Mouse (Mus musculus): ENCODE results near the gene Erich4. TPM values are rescaled to one million over a fixed set of nuclear protein-coding genes. Genes with fewer than 3 reads are reported as not detected.

Gene Erich4
- polyA plus RNA-seq, 1 experiment from 2014 or later: 0.20 TPM

GRCm38 (mm10) chr7:25611501-25611900 is 4.2 kb downstream of the Erich4 start:
- Histone ChIP-seq H3K4me2 (ENCODE audit: low read depth, low read length) (no peak overlapping the region), H3K27me3 (ENCODE audit: insufficient read depth, low read length) (no peaks in the 10 kb centered on the region), H3K4me3 (ENCODE audit: low read depth, low read length) (no peak overlapping the region), H3K9ac (replicated peaks) (no peak overlapping the region), H3K36me3 (replicated peaks; ENCODE audit: insufficient read depth, low read length) (no peaks in the 10 kb centered on the region), H3K4me1 (ENCODE audit: insufficient read depth) (0 out of 2 replicates have a peak, but pooled peaks cover 9% of the 10 kb centered on the region), H3K27ac (ENCODE audit: low read depth) (no peak overlapping the region), H3K9me3 (ENCODE audit: low read length) (no peaks in the 10 kb centered on the region)
- DNase-seq: no peak
- 58% methylated on average over 7 of the region's 7 CpGs for WGBS (ENCODE audit: insufficient replicate concordance)
- no peak for TF ChIP-seq EP300 (IDR thresholded peaks at IDR 0.05; ENCODE audit: low read depth)
- no peak for TF ChIP-seq CTCF (IDR thresholded peaks at IDR 0.05; ENCODE audit: low read depth)
- no peak for ATAC-seq

- H3K27ac ChIP-seq (ENCODE audit: low read depth): no peak overlapping the region
- DNase-seq (no peak), ATAC-seq (no peak)
- WGBS (ENCODE audit: insufficient replicate concordance): 29% methylated on average over 6 of the region's 6 CpGs
- H3K4me1 ChIP-seq (ENCODE audit: insufficient read depth): 0 out of 2 replicates have a peak, but pooled peaks cover 7% of the 10 kb centered on the region
- no peaks in the 10 kb centered on the region for H3K9me3 ChIP-seq (ENCODE audit: low read length)
- H3K27me3 ChIP-seq (ENCODE audit: insufficient read depth, low read length): no peaks in the 10 kb centered on the region
- no peaks in the 10 kb centered on the region for H3K36me3 ChIP-seq (replicated peaks; ENCODE audit: insufficient read depth, low read length)
- H3K4me2 ChIP-seq (ENCODE audit: low read depth, low read length): no peak overlapping the region
- TF ChIP-seq CTCF (IDR thresholded peaks at IDR 0.05; ENCODE audit: low read depth): no peak
- no peak for TF ChIP-seq EP300 (IDR thresholded peaks at IDR 0.05; ENCODE audit: low read depth)
- no peak overlapping the region for H3K9ac ChIP-seq (replicated peaks)
- no peak overlapping the region for H3K4me3 ChIP-seq (ENCODE audit: low read depth, low read length)
Measured at GRCm38 (mm10) chr7:25610056-25610455, 5.6 kb downstream of the Erich4 start.

DNA sequence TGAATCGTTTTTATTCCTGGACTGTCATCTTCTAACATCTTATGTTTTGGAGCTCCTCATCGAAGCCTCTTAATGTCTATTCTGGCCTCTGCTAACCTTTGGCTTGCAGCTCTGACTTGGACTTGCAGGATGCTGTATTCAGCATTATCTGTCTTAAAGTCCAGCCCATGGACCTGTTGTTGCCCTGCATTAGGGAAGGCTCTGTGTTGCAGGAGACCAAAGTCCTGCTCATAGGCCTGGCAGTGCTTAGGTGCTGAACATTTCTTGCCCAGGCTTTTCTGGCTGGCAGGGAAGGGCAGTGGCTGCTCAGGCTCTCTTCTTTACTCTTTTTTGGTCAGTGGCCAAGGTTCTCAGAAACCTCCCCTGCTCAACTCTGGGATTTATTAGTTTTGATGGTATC is 8.5 kb downstream of the Erich4 start:
- Histone ChIP-seq H3K4me3 (ENCODE audit: low read depth, low read length) (no peak overlapping the region), H3K27me3 (ENCODE audit: insufficient read depth, low read length) (no peaks in the 10 kb centered on the region), H3K4me1 (ENCODE audit: insufficient read depth) (0 out of 2 replicates have a peak, but pooled peaks cover 7% of the 10 kb centered on the region), H3K9me3 (ENCODE audit: low read length) (no peaks in the 10 kb centered on the region), H3K36me3 (replicated peaks; ENCODE audit: insufficient read depth, low read length) (no peaks in the 10 kb centered on the region), H3K4me2 (ENCODE audit: low read depth, low read length) (no peak overlapping the region), H3K27ac (ENCODE audit: low read depth) (peak overlapping the region; percentile 39; the same call in 1 of the 2 replicates), H3K9ac (replicated peaks) (no peak overlapping the region)
- DNase-seq (no peak), ATAC-seq (no peak)
- TF ChIP-seq CTCF (IDR thresholded peaks at IDR 0.05; ENCODE audit: low read depth) (no peak), EP300 (IDR thresholded peaks at IDR 0.05; ENCODE audit: low read depth) (no peak)
- WGBS (ENCODE audit: insufficient replicate concordance): 60% methylated on average over 2 of the region's 2 CpGs

DNA sequence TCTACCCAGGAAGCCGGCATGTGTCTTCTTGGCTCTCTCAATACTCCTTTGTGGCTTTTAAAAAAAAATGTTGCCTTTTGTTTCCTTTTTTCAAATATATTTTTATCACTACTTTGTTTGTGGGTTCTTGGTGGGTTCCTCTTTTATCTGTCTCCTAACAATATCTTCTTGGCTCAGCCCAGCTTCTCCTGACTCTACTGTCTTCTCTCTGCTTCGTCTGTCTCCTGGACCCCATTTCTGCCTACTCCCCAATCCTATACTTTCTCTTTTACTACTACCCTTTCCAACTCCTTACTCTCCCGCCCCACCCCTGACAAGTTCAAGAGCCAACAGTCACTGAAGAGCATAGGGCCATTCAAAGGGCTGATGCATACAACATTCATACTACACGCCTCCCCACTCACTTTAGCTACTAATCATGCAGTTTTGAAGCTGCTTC is 9.0 kb downstream of the Erich4 start:
- no peak for DNase-seq
- no peak for ATAC-seq
- Histone ChIP-seq H3K4me2 (ENCODE audit: low read depth, low read length) (peak overlapping the region; percentile 29; the same call in 1 of the 2 replicates), H3K9me3 (ENCODE audit: low read length) (no peaks in the 10 kb centered on the region), H3K36me3 (replicated peaks; ENCODE audit: insufficient read depth, low read length) (no peaks in the 10 kb centered on the region), H3K27me3 (ENCODE audit: insufficient read depth, low read length) (no peaks in the 10 kb centered on the region), H3K4me3 (ENCODE audit: low read depth, low read length) (no peak overlapping the region), H3K27ac (ENCODE audit: low read depth) (peak overlapping the region; percentile 39; the same call in 1 of the 2 replicates), H3K4me1 (ENCODE audit: insufficient read depth) (0 out of 2 replicates have a peak, but pooled peaks cover 7% of the 10 kb centered on the region), H3K9ac (replicated peaks) (no peak overlapping the region)
- WGBS (ENCODE audit: insufficient replicate concordance): 31% methylated on average over 4 of the region's 4 CpGs
- TF ChIP-seq CTCF (IDR thresholded peaks at IDR 0.05; ENCODE audit: low read depth) (no peak), EP300 (IDR thresholded peaks at IDR 0.05; ENCODE audit: low read depth) (0 out of 2 replicates have a peak, but pooled peaks have one; percentile 19)

DNA sequence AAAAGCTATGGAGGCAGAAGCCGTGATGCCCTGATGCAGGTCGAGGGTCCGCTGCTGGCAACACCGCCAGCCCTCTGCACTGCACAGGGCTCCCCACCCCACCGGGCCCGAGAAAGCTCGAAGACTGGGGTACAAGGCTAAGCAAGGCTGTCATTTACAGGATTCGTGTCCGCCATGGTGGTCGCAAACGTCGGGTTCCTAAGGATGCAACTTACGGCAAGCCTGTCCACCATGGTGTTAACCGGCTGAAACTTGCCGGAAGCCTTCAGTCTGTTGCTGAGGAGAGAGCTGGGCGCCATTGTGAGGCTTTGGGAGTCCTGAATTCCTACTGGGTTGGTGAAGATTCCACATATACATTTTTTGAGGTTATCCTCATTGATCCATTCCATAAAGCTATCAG is 14.3 kb downstream of the Erich4 start:
- Histone ChIP-seq H3K4me2 (ENCODE audit: low read depth, low read length) (no peak overlapping the region), H3K27ac (ENCODE audit: low read depth) (no peak overlapping the region), H3K9me3 (ENCODE audit: low read length) (no peaks in the 10 kb centered on the region), H3K27me3 (ENCODE audit: insufficient read depth, low read length) (no peaks in the 10 kb centered on the region), H3K36me3 (replicated peaks; ENCODE audit: insufficient read depth, low read length) (no peaks in the 10 kb centered on the region), H3K9ac (replicated peaks) (no peak overlapping the region), H3K4me1 (ENCODE audit: insufficient read depth) (no peaks in the 10 kb centered on the region), H3K4me3 (ENCODE audit: low read depth, low read length) (no peak overlapping the region)
- no peak for TF ChIP-seq CTCF (IDR thresholded peaks at IDR 0.05; ENCODE audit: low read depth)
- TF ChIP-seq EP300 (IDR thresholded peaks at IDR 0.05; ENCODE audit: low read depth): no peak
- DNase-seq (no peak), ATAC-seq (no peak)
- whole genome bisulfite sequencing (ENCODE audit: insufficient replicate concordance): 81% methylated on average over 16 of the region's 16 CpGs

- DNase-seq: no peak
Measured at GRCm38 (mm10) chr7:25600666-25601065, 15.0 kb downstream of the Erich4 start.

More at GRCm38 (mm10) chr7:25600666-25601065, 15.0 kb downstream of the Erich4 start:
- no peaks in the 10 kb centered on the region for H3K27me3 ChIP-seq (ENCODE audit: insufficient read depth, low read length)
- no peaks in the 10 kb centered on the region for H3K36me3 ChIP-seq (replicated peaks; ENCODE audit: insufficient read depth, low read length)
- H3K9ac ChIP-seq (replicated peaks): no peak overlapping the region
- H3K4me2 ChIP-seq (ENCODE audit: low read depth, low read length): no peak overlapping the region
- H3K4me3 ChIP-seq (ENCODE audit: low read depth, low read length): no peak overlapping the region
- no peak overlapping the region for H3K27ac ChIP-seq (ENCODE audit: low read depth)
- H3K9me3 ChIP-seq (ENCODE audit: low read length): no peaks in the 10 kb centered on the region
- TF ChIP-seq CTCF (IDR thresholded peaks at IDR 0.05; ENCODE audit: low read depth) (no peak), EP300 (IDR thresholded peaks at IDR 0.05; ENCODE audit: low read depth) (no peak)
- whole genome bisulfite sequencing (ENCODE audit: insufficient replicate concordance): 81% methylated on average over 11 of the region's 11 CpGs
- no peak for ATAC-seq
- H3K4me1 ChIP-seq (ENCODE audit: insufficient read depth): no peaks in the 10 kb centered on the region

Data from liver, postnatal 0 days (tissue).